Mouse (Mus musculus) stomach, embryonic 14.5 days (tissue): ENCODE results near the gene Ablim1. TPM values are rescaled to one million over a fixed set of nuclear protein-coding genes. Genes with fewer than 3 reads are reported as not detected.
A peak's percentile ranks its signal among the peaks of the same experiment; 100 is the strongest.

ENCODE experiments used
- ATAC-seq: fragments of 200-750 bp; cut with Nextera tagmentation; 2 replicates; pipeline ENCODE4 v1.8.0; 2017; ENCODE audit warnings: low read depth, moderate TSS enrichment; ENCODE audit not compliant: insufficient number of reproducible peaks, insufficient read depth, low FRiP score
- H3K27ac ChIP-seq: fragments of 300-500 bp; sonication (generic); 2 replicates; pipeline ENCODE4 v1.5.1; 2014; ENCODE audit warnings: mild to moderate bottlenecking, low read length, moderate library complexity, mixed read lengths
- H3K27me3 ChIP-seq: fragments of 300-500 bp; sonication (generic); 2 replicates; pipeline ENCODE4 v1.6.1; 2014; ENCODE audit warnings: low read length, control low read depth, mixed read lengths; ENCODE audit not compliant: control insufficient read depth, insufficient read depth
- H3K36me3 ChIP-seq: fragments of 300-500 bp; sonication (generic); 2 replicates; pipeline ENCODE4 v1.6.1; 2014; ENCODE audit warnings: mild to moderate bottlenecking, control low read depth, low read length, moderate library complexity, mixed read lengths; ENCODE audit not compliant: control insufficient read depth, insufficient read depth
- H3K4me1 ChIP-seq: fragments of 300-500 bp; sonication (generic); 2 replicates; pipeline ENCODE4 v1.6.1; 2014; ENCODE audit warnings: low read length, control low read depth, mixed read lengths; ENCODE audit not compliant: control insufficient read depth, insufficient read depth
- H3K4me2 ChIP-seq: fragments of 300-500 bp; sonication (generic); replicated peaks from 2 replicates; pipeline ENCODE4 v1.6.1; 2014; ENCODE audit warnings: low read depth, low read length, control low read depth
- H3K4me3 ChIP-seq: fragments of 300-500 bp; sonication (generic); 2 replicates; pipeline ENCODE4 v1.5.1; 2014; ENCODE audit warnings: low read depth, low read length, control low read depth
- H3K9ac ChIP-seq: fragments of 300-500 bp; sonication (generic); replicated peaks from 2 replicates; pipeline ENCODE4 v1.6.1; 2014; ENCODE audit warnings: low read depth, mild to moderate bottlenecking, control low read depth, low read length, moderate library complexity, mixed read lengths
- H3K9me3 ChIP-seq: fragments of 300-500 bp; sonication (generic); 2 replicates; pipeline ENCODE4 v1.6.1; 2016; ENCODE audit warnings: low read depth, low read length, control low read depth; ENCODE audit not compliant: control insufficient read depth
- WGBS: fragments of 180-500 bp; shearing (Covaris S2); extraction: QIAGEN DNeasy Blood & Tissue Kit; methylation state at CpG from one replicate; pipeline ENCODE4 v1.1.7; 2014; 5-methylcytosine and 5-hydroxymethylcytosine counted together
- polyA plus RNA-seq: library from polyadenylated mRNA; unstranded; fragments of >200 nt; fragmentation: Nextera tagmentation; extraction: Ambion mirVana; gene quantifications from 2 replicates; pipeline ENCODE4 v1.2.1, GENCODE M21; 2014

Ablim1 gene
- polyA plus RNA-seq, 1 experiment from 2014 or later, result 36.9 TPM

- Histone ChIP-seq H3K4me2 (peak overlapping the region; percentile 25), H3K9ac (no peak overlapping the region), H3K36me3 (no peaks in the 10 kb centered on the region), H3K9me3 (no peaks in the 10 kb centered on the region), H3K27ac (peak overlapping the region; percentile 76; the same call in 1 of the 2 replicates), H3K27me3 (no peaks in the 10 kb centered on the region), H3K4me1 (peaks cover 45% of the 10 kb centered on the region), H3K4me3 (no peak overlapping the region)
- ATAC-seq, result no peak
- WGBS, result 33% methylated on average over 7 of the region's 7 CpGs
Measured at GRCm38 (mm10) chr19:57003460-57003810, 311.3 kb downstream of the Ablim1 start.

- Histone ChIP-seq H3K27ac (peak overlapping the region; percentile 76; the same call in 1 of the 2 replicates), H3K4me1 (peaks cover 46% of the 10 kb centered on the region), H3K9ac (no peak overlapping the region), H3K4me3 (no peak overlapping the region), H3K27me3 (no peaks in the 10 kb centered on the region), H3K36me3 (no peaks in the 10 kb centered on the region), H3K4me2 (peak overlapping the region; percentile 25; the same call in 1 of the 2 replicates), H3K9me3 (no peaks in the 10 kb centered on the region)
- ATAC-seq, result no peak
- 52% methylated on average over 12 of the region's 12 CpGs for WGBS
Measured at GRCm38 (mm10) chr19:57002741-57003459, 311.8 kb downstream of the Ablim1 start.

GRCm38 (mm10) chr19:57001926-57002325, 312.8 kb downstream of the Ablim1 start:
- ATAC-seq, result no peak
- no peaks in the 10 kb centered on the region for H3K36me3 ChIP-seq
- H3K9ac ChIP-seq, result no peak overlapping the region
- no peaks in the 10 kb centered on the region for H3K27me3 ChIP-seq
- H3K9me3 ChIP-seq, result no peaks in the 10 kb centered on the region
- no peak overlapping the region for H3K4me2 ChIP-seq
- peaks cover 52% of the 10 kb centered on the region for H3K4me1 ChIP-seq
- H3K4me3 ChIP-seq, result no peak overlapping the region
- 75% methylated on average over 4 of the region's 4 CpGs for WGBS
- H3K27ac ChIP-seq, result no peak overlapping the region

- Histone ChIP-seq H3K9ac (no peak overlapping the region), H3K4me1 (peaks cover 58% of the 10 kb centered on the region), H3K36me3 (no peaks in the 10 kb centered on the region), H3K27ac (peak overlapping the region; percentile 6; the same call in 1 of the 2 replicates), H3K4me3 (no peak overlapping the region), H3K4me2 (no peak overlapping the region), H3K27me3 (no peaks in the 10 kb centered on the region), H3K9me3 (no peaks in the 10 kb centered on the region)
- ATAC-seq, result no peak
- 82% methylated on average over 5 of the region's 5 CpGs for WGBS
Measured at GRCm38 (mm10) chr19:57000592-57000991, 314.1 kb downstream of the Ablim1 start.

GRCm38 (mm10) chr19:56999781-57000180, 314.9 kb downstream of the Ablim1 start:
- Histone ChIP-seq H3K27me3 (no peaks in the 10 kb centered on the region), H3K9ac (no peak overlapping the region), H3K27ac (no peak overlapping the region), H3K4me1 (peaks cover 56% of the 10 kb centered on the region), H3K9me3 (no peaks in the 10 kb centered on the region), H3K4me3 (no peak overlapping the region), H3K4me2 (no peak overlapping the region), H3K36me3 (no peaks in the 10 kb centered on the region)
- 70% methylated on average over 2 of the region's 2 CpGs for WGBS
- no peak for ATAC-seq

- no peak overlapping the region for H3K4me3 ChIP-seq
- H3K9me3 ChIP-seq, result no peaks in the 10 kb centered on the region
- no peaks in the 10 kb centered on the region for H3K27me3 ChIP-seq
- H3K36me3 ChIP-seq, result no peaks in the 10 kb centered on the region
- no peak for ATAC-seq
- 69% methylated on average over 2 of the region's 2 CpGs for WGBS
- no peak overlapping the region for H3K4me2 ChIP-seq
- no peak overlapping the region for H3K9ac ChIP-seq
- peak overlapping the region; percentile 89; the same call in 1 of the 2 replicates for H3K27ac ChIP-seq
- H3K4me1 ChIP-seq, result peaks cover 49% of the 10 kb centered on the region
Measured at GRCm38 (mm10) chr19:56998910-56999309, 315.8 kb downstream of the Ablim1 start.

- H3K4me1 ChIP-seq, result peaks cover 44% of the 10 kb centered on the region
- peak overlapping the region; percentile 89; the same call in 1 of the 2 replicates for H3K27ac ChIP-seq
- H3K9me3 ChIP-seq, result no peaks in the 10 kb centered on the region
- H3K9ac ChIP-seq, result no peak overlapping the region
- no peaks in the 10 kb centered on the region for H3K27me3 ChIP-seq
- ATAC-seq, result no peak
- no peaks in the 10 kb centered on the region for H3K36me3 ChIP-seq
- no peak overlapping the region for H3K4me2 ChIP-seq
- WGBS, result 54% methylated on average over 4 of the region's 4 CpGs
- no peak overlapping the region for H3K4me3 ChIP-seq
Measured at GRCm38 (mm10) chr19:56998331-56998730, 316.4 kb downstream of the Ablim1 start.

- Histone ChIP-seq H3K4me2 (peak overlapping the region; percentile 23), H3K9me3 (no peaks in the 10 kb centered on the region), H3K4me3 (no peak overlapping the region), H3K27me3 (no peaks in the 10 kb centered on the region), H3K27ac (peak overlapping the region; percentile 89), H3K4me1 (peaks cover 35% of the 10 kb centered on the region), H3K36me3 (no peaks in the 10 kb centered on the region), H3K9ac (no peak overlapping the region)
- peak; percentile 85 for ATAC-seq
- 3% methylated on average over 10 of the region's 10 CpGs for WGBS
Measured at GRCm38 (mm10) chr19:56997164-56997599, 317.5 kb downstream of the Ablim1 start.

GRCm38 (mm10) chr19:56995441-56995840, 319.3 kb downstream of the Ablim1 start:
- ATAC-seq, result no peak
- Histone ChIP-seq H3K36me3 (no peaks in the 10 kb centered on the region), H3K27ac (no peak overlapping the region), H3K9ac (no peak overlapping the region), H3K27me3 (no peaks in the 10 kb centered on the region), H3K4me1 (peaks cover 24% of the 10 kb centered on the region), H3K4me2 (no peak overlapping the region), H3K9me3 (no peaks in the 10 kb centered on the region), H3K4me3 (no peak overlapping the region)
- WGBS, result 69% methylated on average over 4 of the region's 4 CpGs
